Mouse (Mus musculus) limb, embryonic 14.5 days (tissue): ENCODE measurements around the gene Pla2g4e. TPM values are rescaled to one million over a fixed set of nuclear protein-coding genes. Genes with fewer than 3 reads are reported as not detected.

Experiments used
- ATAC-seq: fragments of 200-750 bp; cut with Nextera tagmentation; 2 replicates; pipeline ENCODE4 v1.8.0; 2017; ENCODE audit warnings: low read depth, moderate number of reproducible peaks, moderate TSS enrichment; ENCODE audit not compliant: low FRiP score
- DNase-seq: peaks from one replicate; pipeline ENCODE4 v3.0.0-alpha.2; 2015; ENCODE audit warnings: low spot score
- H3K27ac ChIP-seq: fragments of 300-500 bp; sonication (generic); replicated peaks from 2 replicates; pipeline ENCODE4 v1.5.1; 2014; ENCODE audit warnings: low read depth, mild to moderate bottlenecking, low read length, moderate library complexity, mixed read lengths
- H3K27me3 ChIP-seq: fragments of 300-500 bp; sonication (generic); 2 replicates; pipeline ENCODE4 v1.6.1; 2014; ENCODE audit warnings: low read length, mixed read lengths; ENCODE audit not compliant: control insufficient read depth, insufficient read depth
- H3K36me3 ChIP-seq: fragments of 300-500 bp; sonication (generic); 2 replicates; pipeline ENCODE4 v1.6.1; 2014; ENCODE audit warnings: mild to moderate bottlenecking, low read length, moderate library complexity, mixed read lengths; ENCODE audit not compliant: control insufficient read depth, insufficient read depth
- H3K4me1 ChIP-seq: fragments of 300-500 bp; sonication (generic); 2 replicates; pipeline ENCODE4 v1.6.1; 2014; ENCODE audit warnings: antibody characterized with exemption, low read length, mixed read lengths; ENCODE audit not compliant: control insufficient read depth, insufficient read depth
- H3K4me2 ChIP-seq: fragments of 300-500 bp; sonication (generic); replicated peaks from 2 replicates; pipeline ENCODE4 v1.6.1; 2014; ENCODE audit warnings: low read depth, mild to moderate bottlenecking, low read length, moderate library complexity; ENCODE audit not compliant: severe bottlenecking
- H3K4me3 ChIP-seq: fragments of 300-500 bp; sonication (generic); replicated peaks from 2 replicates; pipeline ENCODE4 v1.5.1; 2014; ENCODE audit warnings: low read length
- H3K9ac ChIP-seq: fragments of 300-500 bp; sonication (generic); 2 replicates; pipeline ENCODE4 v1.6.1; 2014; ENCODE audit warnings: mild to moderate bottlenecking, low read depth, low read length, moderate library complexity; ENCODE audit not compliant: severe bottlenecking
- H3K9me3 ChIP-seq: fragments of 300-500 bp; sonication (generic); 2 replicates; pipeline ENCODE4 v1.6.1; 2016; ENCODE audit warnings: low read length; ENCODE audit not compliant: control insufficient read depth
- POLR2A ChIP-seq: fragments of 200-500 bp; IDR thresholded peaks from 2 replicates; pipeline ENCODE4 v1.8.0; 2012; ENCODE audit warnings: inconsistent platforms, mild to moderate bottlenecking, moderate library complexity, borderline replicate concordance; ENCODE audit not compliant: insufficient read depth, insufficient read length; ENCODE audit errors: extremely low read depth
- WGBS: fragments of 180-500 bp; shearing (Covaris S2); extraction: QIAGEN DNeasy Blood & Tissue Kit; methylation state at CpG from one replicate; pipeline ENCODE4 v1.1.7; 2014; 5-methylcytosine and 5-hydroxymethylcytosine counted together
- polyA plus RNA-seq, 2 experiments: library from polyadenylated mRNA; depleted of rRNA in 1 of 2; stranded (reverse) in 1 of 2; unstranded in 1 of 2; fragments of >200 nt; fragmentation: Nextera tagmentation in 1 of 2; extraction: Ambion mirVana in 1 of 2; gene quantifications; 2 replicates each; pipeline versions ENCODE4 v1.2.1 to v1.2.3; 2012 to 2014

Gene Pla2g4e
- polyA plus RNA-seq, 2 experiments, result 1.2 to 2.1 TPM

DNA sequence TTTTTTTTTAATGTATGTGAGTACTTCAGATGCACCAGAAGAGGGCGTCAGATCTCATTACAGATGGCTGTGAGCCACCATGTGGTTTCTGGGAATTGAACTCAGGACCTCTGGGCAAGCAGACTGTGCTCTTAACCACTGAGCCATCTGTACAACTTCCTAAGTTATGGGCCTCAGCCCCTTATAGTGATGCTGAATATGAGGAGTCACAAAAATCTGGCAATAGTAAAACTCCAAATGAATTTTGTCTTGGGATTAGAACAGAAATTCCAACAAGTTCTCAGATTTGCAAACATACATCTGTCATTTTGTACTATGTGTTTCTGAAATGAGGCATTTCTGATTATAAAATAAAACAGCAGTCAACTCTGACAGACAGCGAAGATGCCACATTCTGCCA, 33.7 kb downstream of the Pla2g4e start:
- no peaks in the 10 kb centered on the region for H3K4me1 ChIP-seq
- ATAC-seq (no peak), DNase-seq (no peak)
- no peak overlapping the region for H3K27ac ChIP-seq
- no peak overlapping the region for H3K4me2 ChIP-seq
- H3K9ac ChIP-seq, result no peak overlapping the region
- TF ChIP-seq POLR2A, result no peak
- no peak overlapping the region for H3K4me3 ChIP-seq
- WGBS, result 68% methylated on average over 2 of the region's 2 CpGs
- H3K36me3 ChIP-seq, result no peaks in the 10 kb centered on the region
- H3K9me3 ChIP-seq, result no peaks in the 10 kb centered on the region
- H3K27me3 ChIP-seq, result no peaks in the 10 kb centered on the region

DNA sequence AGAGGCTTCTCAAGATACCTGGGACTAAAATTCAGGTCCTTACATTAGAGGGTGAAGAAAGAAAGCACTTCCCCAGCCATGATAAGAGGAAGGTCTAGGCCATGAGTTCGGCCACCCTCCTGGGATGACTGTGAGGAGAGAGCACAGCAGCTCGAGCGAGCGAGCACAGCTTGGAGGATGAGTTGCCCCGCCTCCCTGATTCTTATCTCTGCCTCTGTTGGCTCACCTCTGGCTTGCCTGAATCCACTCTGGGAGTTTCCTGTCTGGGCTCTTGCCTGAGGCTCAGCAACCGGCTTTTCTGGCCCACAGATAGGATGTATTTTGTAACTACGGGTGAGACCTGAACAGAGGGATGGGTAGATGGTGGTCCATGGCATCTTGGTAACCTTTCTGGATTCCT, 37.2 kb downstream of the Pla2g4e start:
- Histone ChIP-seq H3K4me3 (no peak overlapping the region), H3K9me3 (no peaks in the 10 kb centered on the region), H3K27ac (no peak overlapping the region), H3K9ac (no peak overlapping the region), H3K36me3 (no peaks in the 10 kb centered on the region), H3K27me3 (no peaks in the 10 kb centered on the region), H3K4me2 (no peak overlapping the region), H3K4me1 (no peaks in the 10 kb centered on the region)
- WGBS, result 51% methylated on average over 7 of the region's 7 CpGs
- no peak for TF ChIP-seq POLR2A
- DNase-seq (no peak), ATAC-seq (no peak)

DNA sequence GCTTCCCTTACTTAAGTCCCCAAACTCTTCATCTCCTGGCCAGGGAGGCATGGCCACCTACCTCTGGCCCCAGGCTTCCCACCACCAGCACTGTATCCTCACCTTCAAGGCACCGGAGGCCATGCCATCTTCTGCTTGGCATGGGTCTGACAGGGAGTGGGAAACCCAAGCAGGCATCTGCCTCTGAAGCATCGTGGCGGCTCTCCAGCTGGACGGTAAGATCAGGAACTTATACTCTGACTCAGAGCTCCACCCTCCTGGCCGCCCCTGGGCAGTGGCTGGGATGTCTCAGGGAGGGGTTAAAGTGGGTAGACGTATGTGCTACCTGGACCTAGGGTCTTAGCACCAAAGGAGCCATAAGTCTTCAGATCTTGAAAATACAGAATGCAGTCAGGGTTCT, 38.1 kb downstream of the Pla2g4e start:
- H3K27me3 ChIP-seq, result no peaks in the 10 kb centered on the region
- no peak overlapping the region for H3K4me2 ChIP-seq
- H3K36me3 ChIP-seq, result no peaks in the 10 kb centered on the region
- H3K27ac ChIP-seq, result no peak overlapping the region
- ATAC-seq (no peak), DNase-seq (no peak)
- no peak overlapping the region for H3K9ac ChIP-seq
- no peaks in the 10 kb centered on the region for H3K4me1 ChIP-seq
- TF ChIP-seq POLR2A, result no peak
- H3K9me3 ChIP-seq, result no peaks in the 10 kb centered on the region
- H3K4me3 ChIP-seq, result no peak overlapping the region
- 76% methylated on average over 6 of the region's 6 CpGs for WGBS

DNA sequence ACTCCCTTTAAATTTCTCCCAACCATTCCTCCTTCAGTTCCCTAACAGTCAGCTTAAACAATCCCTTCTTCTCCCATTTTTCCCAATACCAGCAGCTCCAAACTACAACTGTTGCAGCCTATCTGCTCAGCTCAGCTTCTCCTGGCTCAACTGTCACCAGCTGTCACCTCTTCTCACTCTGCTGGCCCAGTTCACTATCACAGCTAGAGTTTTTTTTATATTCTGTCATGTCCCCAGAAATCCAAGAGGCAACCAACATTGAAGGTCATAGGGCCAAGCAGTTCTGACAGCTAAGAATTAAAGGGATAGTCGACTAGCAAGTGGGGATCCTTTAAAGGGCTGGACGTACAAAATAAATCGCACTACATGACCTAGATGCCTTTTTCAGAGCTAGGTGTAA, 41.4 kb downstream of the Pla2g4e start:
- no peak overlapping the region for H3K4me3 ChIP-seq
- DNase-seq (no peak), ATAC-seq (no peak; the same call in 1 of the 2 replicates)
- WGBS, result 68% methylated on average over 3 of the region's 3 CpGs
- TF ChIP-seq POLR2A, result no peak
- H3K36me3 ChIP-seq, result no peaks in the 10 kb centered on the region
- H3K27me3 ChIP-seq, result no peaks in the 10 kb centered on the region
- H3K27ac ChIP-seq, result no peak overlapping the region
- no peaks in the 10 kb centered on the region for H3K9me3 ChIP-seq
- H3K4me2 ChIP-seq, result no peak overlapping the region
- H3K9ac ChIP-seq, result no peak overlapping the region
- no peaks in the 10 kb centered on the region for H3K4me1 ChIP-seq

DNA sequence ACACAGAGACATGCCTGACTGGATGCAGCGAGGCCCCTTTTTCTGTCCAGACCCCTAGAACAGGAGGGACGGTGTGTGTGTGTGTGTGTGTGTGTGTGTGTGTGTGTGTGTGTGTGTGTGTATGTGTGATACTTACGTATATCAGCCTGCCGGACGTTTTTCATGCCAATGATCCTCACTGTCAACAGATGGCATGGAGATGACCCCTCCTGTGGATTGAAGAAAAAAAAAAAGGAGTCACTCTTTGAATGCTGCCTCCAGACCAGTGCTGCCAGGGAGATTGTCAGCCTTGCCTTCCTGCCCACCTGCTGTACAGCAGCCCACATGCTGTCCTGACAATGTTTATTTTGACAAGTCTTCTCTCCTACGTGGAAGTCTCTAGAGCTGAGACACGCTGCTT, 45.1 kb downstream of the Pla2g4e start:
- Histone ChIP-seq H3K9me3 (no peaks in the 10 kb centered on the region), H3K27me3 (no peaks in the 10 kb centered on the region), H3K36me3 (no peaks in the 10 kb centered on the region), H3K4me1 (no peaks in the 10 kb centered on the region), H3K27ac (no peak overlapping the region), H3K4me3 (no peak overlapping the region), H3K9ac (no peak overlapping the region), H3K4me2 (no peak overlapping the region)
- no peak for TF ChIP-seq POLR2A
- WGBS, result 75% methylated on average over 6 of the region's 7 CpGs
- no peak for DNase-seq
- ATAC-seq, result no peak

DNA sequence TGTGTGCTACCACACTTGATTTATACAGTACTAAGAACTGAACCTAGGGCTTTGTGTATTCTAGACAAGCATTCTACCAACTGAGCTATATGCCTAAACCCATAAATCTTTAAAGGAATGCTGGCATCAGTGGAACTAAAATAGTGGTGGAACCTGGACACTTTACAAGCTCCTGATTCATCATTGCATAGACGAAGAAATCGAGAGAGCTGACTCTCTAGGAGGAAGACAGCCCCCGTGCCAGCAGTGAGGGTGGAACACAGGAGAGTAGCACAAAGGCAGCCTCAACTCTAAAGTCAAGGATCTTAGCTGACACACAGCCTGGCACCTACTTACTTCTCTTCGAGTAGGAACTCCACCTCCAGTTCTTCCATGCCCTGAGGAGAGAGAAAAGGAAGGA, 57.0 kb downstream of the Pla2g4e start:
- ATAC-seq (no peak), DNase-seq (no peak)
- Histone ChIP-seq H3K4me2 (no peak overlapping the region), H3K4me1 (no peaks in the 10 kb centered on the region), H3K36me3 (no peaks in the 10 kb centered on the region), H3K27me3 (no peaks in the 10 kb centered on the region), H3K27ac (no peak overlapping the region), H3K9ac (no peak overlapping the region), H3K9me3 (no peaks in the 10 kb centered on the region), H3K4me3 (no peak overlapping the region)
- TF ChIP-seq POLR2A, result no peak
- WGBS, result 76% methylated on average over 4 of the region's 4 CpGs
